Mouse (Mus musculus): ENCODE measurements around the gene Spag7.

Spag7 gene

DNA sequence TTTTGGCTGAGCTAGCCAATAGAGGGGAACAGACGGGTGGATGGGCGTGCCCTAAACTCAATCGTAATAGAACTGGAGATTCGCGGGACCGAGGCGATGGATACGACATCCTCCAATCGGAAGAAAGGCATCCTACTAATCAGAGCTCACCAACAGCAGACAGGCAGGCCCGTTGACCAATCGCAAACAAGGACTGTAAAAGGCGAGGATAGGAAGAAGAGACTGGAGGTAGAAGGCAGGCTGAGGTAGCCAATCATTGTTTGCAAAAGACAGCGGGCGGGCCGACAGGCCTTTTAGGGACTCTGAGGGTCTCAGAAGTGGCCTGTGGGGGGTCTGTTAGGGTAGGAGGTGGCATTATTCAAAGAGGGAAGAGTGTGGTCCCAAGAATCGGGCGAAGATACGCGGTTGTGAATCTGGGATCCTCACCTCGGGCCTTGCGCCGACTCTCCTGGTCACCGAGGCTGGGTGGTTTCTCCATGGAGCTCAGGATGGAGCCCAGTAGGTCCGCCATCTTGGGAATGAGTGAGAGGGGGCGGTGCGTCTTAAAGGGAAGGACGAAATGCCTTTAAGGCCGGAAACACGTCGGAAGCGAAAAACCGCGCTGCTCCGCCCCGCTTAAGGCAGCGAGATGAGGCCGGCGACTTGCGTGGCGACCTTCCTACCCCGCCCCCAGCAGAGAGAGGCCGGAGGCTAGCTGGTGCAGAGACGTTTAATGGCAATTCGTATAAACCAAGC, at the start of gene Spag7:
Gene Spag7 (minus strand): TSS at position 646 of the 735 bp plus-strand sequence.
- DNase-seq = peak; percentile 100

DNA sequence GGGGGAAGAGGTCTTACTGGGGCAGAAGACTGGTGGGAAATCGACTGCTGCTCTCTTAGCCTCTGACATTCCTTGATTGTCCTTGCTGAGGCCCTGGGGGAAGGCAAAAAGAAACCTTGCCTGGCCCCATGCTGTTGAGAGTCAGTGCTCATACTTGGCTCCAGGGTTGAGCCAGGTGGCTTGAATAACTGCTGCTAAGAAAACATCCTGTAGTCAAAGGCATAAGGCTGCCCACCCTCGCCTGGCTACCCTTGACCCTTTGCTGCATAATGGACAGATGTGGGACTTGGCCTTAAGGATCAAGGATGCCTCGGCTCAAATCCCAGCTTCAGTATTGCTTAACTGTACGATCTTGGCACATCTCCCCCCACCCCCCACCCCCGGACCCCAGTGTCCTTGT, 49.3 kb upstream of the Spag7 start:
- no peak for DNase-seq

DNA sequence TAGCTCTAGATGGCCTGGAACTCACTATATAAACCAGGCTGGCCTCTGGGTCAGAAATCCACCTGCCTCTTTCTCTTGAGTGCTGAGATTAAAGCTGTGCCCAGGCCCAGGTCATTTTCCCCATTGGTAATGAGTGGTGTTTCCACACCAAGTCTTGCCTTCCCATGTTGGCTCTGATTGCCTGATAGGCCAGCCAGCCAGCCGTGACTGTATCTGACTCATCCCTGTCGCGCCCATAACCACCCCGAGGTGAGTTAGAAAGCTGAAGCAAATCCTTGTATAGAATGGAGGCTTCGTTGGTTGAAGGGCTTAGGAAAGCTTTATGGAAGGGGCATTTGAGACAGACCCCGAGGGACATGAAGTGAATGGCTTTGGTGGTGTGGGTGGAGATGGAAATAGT, 46.6 kb upstream of the Spag7 start:
- no peak for DNase-seq

DNA sequence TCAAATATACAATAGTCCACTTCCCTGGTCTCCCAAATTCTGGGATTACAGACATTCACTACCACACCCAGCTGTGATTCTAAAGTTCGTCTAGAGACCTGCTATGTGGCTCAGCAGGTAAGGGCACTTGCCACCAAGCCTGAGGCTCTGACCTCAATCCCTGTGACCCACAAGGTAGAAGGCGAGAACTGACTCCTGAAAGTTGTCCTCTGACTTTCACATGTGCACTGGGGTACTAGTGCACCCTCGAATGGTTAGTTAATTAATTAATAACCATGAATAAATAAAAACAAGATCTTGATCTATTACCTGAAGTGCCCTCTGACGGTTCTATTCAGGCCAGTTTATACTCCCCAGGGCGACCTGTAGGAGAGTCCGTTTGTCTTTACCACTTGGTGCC, 44.0 kb upstream of the Spag7 start:
- no peak for DNase-seq

DNA sequence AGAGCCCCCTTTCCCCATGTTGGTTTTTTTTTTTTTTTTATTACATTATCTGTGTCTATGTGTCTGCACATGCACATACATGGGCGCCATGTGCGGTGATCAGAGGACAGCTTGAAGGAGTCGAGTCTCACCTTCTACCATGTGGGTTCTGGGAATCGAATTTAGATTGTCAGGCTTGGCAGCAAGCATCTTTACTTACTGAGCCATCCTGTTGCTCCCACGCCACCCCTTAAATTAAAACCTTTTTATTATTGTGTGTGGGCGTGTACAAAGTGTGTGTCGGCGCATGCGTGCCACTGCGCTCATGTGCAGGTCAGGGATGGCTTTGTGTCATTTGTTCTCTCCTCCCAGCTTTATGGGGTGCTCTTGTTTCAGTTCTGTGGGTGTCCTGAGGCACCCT, 41.8 kb upstream of the Spag7 start:
- DNase-seq = no peak

DNA sequence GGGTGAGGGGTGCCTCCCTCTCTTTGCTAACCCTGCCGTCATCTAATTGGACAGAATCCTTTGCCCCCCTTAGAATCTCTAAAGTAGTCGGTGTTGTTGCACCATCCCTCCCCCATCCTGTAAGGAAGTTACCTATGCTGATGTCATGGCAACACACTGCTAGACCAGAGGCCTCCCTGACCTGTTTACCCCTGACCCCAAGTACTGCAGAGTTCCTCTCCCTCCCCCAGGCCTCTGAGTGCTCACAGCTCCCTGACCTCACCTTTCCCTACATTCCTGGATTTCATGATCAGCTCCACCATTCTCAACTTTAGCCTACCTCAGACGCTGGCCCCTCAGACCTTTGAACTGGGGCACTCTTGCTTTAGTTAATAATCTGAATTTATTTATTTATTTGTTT, 36.9 kb upstream of the Spag7 start:
- DNase-seq = peak; percentile 20

DNA sequence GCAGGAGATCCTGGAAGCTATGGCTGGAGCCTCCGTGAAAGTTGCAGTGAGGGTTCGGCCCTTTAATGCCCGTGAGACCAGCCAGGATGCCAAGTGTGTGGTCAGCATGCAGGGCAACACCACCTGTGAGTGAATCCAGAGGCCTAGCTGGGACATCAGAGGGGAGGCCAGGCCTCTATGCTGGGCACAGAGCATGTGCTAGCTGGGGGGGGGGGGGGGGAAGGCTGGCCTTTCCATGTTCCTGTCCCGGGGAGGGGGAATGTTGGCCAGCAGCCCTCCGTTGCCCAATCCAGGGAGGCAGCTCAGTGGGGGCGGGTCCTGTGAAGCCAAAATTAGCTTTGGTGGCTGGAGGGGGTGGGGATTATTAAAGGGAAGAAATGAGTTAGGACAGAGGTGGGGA, 33.6 kb upstream of the Spag7 start:
- no peak for DNase-seq

DNA sequence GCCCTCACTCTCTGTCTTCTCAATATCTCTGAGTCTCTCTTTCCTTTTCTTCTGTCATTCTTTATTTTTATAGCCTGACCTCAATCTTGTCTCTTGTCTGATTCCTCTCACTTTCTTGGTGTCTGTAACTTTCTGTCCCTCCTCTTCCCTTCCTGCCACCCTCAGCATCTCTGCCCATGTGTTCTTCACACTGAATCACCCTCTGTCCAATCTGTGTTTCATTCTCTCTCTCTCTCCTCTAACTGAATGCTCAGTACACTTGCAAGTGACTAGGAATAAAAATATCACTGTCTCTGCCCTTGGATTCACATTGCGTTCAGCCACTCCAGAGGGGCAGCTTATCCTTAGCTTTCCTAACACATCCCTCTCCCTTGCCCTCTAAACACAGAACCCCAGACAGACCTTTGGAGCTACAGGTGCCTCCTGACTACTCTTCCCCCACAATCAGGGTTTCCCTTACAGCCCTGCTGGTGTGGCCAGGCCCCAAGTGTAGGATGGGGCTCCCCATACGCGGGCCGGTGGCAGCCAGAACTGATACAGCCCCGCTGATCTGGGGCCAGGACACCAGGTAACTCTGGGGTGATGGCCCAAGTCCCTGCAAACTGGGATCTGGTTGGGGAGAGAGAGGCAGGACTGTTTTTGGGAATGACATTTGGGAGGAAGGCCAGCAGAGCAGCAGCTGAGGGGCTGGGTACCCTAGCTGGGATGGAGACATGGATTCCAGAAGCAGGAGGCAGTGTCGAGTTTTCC, 32.9 kb upstream of the Spag7 start:
- no peak for DNase-seq

DNA sequence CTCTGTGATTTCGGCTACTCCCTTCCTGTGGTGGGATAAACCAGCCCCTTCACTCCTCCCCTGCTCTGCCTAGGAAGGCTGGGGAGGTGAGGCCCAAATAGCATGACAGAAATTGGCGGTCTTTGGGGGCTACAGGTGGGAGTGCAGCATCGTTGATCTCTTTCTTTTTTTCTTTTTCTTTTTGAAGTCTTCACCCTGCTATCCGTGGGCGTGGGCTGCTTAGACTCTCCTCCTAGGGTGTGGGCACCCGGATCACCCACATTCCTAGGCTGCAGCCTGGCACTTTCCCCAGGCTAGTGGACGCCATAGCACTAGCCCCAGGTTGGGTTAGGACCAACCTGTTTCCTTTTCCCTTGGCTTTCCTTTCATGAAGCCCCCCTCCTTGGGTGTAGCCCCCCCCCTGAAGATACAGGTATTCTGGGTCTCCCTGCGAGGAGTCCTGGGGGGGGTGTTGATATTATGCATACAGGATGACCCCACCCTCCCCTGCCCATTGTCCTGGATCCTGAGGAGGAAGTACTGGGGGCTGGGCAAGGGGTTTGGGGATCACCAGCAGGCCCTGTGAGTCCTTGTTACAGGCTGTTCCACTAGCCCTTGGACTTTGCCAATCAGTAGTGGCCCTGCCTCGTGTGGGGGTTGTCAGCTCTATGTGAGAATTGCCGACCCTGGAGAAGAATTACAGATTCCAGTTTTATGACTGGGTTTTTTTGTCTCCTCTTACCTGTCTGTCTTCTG, 32.2 kb upstream of the Spag7 start:
- DNase-seq = peak; percentile 21

DNA sequence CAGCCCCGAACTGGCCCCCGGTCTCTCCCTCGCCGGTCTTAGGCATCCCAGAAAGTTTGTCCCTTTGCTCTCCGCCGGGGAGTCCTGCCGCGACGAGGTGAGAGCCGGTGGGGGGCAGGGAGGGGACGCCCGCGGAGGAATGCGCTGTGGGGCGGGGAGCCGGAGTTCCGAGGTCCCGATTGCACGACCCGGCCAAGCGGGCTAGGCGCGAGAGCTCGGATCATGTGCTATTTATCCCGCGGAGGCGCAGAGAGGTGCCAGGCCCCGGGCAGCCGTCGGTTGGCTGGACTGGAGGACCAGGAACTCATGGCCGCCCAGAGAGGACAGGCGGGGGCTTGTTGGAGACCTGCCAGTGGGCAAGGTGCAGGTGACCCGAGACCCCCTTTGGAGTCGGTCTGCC, 31.4 kb upstream of the Spag7 start:
- DNase-seq = peak; percentile 83

DNA sequence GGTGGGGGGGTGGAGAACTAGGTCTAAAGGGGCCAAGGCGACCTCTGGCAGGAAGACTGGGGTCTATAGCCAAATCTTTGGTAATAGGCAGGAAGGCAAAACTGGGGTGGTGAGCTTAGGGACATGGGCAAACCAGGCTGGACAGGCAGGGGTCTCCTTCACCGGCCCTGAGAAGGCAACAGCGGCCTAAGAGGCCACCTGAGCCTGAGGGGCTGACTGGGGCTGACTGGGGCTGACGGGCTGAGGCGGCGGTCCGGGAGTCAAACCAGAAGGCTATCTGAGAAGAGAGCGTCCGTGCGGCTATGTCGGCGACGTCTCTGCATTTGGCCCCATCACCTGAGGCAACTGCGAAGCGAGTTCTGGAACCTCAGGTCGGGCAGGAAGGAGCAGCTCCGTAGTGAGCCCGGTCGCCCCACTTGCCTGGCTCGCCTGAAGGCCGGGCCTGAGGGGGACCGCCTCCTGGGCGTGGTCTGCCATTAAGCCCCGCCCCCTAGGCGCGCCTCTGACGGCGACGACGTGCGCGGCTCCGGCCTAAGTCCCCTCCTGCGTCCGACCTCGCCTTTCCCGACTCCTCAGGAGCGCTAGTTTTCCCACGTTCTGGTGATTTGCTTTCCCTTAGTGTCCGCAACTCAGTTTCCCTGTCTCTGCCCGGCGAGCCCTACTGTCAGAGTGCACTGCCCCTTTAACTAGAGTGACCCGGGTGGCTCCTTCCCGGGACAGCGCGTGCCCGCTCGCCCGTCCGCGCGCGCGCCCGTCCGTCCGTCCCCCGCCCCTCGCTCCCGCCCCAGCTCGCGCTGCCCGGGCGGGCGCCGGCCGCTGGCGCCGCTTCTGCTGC, 30.7 kb upstream of the Spag7 start, which contains the start of the genes Inca1 and Kif1c:
Gene Inca1 (minus strand): TSS at position 434 of the 835 bp plus-strand sequence.
Gene Kif1c (plus strand): TSS at position 827 of the 835 bp plus-strand sequence.
- peak; percentile 96 for DNase-seq

DNA sequence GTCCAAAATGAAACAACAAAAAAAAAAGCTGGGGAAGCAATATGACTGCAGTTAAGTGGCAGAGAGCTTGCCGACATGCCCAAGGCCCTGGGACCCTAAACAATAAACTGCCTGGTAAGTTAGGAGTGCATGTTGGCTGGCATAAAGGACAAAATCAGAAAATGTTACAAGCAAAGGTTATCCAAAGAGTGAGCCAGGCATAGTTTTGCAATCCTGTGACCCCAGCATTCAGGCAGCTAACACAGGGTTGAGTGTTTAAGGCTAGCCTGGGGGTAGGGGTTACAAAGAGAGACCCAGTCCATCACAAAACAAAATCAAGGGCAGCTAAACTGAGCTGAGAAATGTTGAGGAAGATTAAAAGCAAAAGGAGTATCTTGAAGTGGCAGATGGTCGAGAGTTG, 29.8 kb upstream of the Spag7 start:
- DNase-seq = no peak

DNA sequence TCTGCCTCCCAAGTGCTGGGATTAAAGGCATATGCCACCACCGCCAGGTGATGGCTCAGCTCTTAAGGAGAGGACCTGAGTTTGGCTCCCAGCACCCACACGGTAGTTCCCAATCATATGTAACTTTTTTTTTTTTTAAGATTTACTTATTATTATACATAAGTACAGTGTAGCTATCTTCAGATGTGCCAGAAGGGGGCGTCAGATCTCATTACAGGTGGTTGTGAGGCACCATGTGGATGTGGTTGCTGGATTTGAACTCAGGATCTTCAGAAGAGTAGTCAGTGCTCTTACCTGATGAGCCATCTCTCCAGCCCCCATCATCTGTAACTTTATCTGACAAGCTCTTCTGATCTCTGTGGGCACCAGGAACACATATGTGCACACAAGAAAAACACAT, 28.2 kb upstream of the Spag7 start:
- peak; percentile 20 for DNase-seq

DNA sequence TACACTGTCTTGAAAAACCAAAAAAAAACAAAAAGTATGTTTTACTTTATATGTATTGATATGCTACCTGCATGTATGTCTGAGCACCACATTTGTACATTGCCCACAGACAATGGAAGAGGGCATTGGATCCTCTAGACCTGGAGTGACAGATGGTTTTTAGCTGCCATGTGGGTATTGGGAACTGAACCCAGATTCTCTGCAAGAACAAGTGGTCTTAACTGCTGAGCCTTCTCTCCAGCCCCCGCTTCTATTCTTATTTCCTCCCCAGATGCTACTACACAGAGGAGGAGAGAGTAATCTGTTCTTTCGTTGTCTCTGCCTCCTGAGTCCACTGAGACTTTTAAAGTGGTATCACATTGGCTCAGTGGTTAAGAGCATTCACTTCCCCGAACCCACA, 24.3 kb upstream of the Spag7 start:
- no peak for DNase-seq

DNA sequence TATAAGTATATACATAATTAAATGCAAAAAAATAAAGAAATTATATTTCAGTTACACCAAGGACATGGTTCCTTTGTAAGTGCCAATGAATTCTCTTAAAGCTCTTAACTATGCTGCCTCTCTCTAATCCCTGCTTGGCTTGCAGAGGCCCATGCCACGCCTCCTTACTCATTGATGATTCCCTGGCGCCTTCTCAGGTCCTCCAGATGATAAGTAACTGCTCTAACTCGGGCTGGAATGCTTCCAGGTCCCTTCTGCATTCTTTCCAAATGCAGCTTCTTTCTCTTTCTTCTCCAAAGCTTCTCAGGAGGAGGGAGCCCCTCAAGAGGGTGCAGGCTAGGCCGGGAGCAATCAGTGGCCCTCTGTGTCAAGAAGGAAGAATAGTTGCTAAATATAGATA, 20.4 kb upstream of the Spag7 start:
- DNase-seq = peak; percentile 76

DNA sequence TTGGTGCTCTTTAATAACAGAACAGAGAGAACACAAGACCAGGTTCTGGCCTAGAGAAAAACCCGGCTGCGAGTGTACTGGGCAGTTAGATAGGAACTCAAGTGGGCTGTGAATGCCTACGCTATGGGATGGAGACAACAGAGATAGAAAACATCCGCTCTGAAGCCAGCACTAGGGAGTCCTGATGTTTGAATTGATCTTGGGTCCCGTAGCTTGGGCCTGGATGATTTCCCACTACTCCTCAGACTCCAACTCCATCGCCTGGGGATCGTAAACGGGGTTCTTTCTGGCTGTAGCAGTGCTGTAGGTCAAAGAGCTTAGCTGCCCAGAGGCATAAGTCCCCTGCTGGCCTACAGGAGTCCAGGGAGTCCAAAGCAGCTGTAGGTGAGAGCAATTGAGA, 19.2 kb upstream of the Spag7 start:
- no peak for DNase-seq

DNA sequence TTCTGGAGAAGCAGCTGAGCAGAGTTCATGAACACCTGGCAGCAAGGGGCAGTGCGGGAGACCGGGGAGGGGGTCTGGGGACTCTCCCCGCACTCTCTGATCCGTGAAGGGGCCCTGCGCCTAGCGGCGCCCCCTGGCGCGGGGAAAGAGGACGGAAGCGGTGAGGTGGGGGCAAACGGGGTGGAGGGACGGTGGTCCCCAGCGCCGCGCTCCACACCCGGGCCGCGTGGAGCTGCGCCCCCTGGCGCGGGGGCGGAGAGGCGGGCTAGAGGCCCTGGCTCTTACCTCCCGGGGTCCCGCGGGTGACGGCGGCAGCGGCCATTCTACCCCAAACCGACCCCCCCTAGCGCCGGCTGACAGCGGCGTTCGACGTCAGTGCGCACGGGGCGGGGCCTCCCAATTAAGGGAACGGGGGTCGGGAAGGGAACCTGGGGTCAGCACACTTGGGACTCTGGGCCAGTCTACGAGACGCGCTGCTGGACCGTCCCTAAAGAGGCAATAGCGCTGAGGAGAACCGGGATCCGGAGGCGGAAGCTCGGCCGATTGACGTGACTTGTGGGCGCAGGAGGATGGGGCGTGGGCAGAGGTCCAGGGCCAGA, 18.5 kb upstream of the Spag7 start, which contains the start of gene Camta2:
Gene Camta2 (minus strand): TSS at position 505 of the 599 bp plus-strand sequence.
- peak; percentile 86 for DNase-seq

DNA sequence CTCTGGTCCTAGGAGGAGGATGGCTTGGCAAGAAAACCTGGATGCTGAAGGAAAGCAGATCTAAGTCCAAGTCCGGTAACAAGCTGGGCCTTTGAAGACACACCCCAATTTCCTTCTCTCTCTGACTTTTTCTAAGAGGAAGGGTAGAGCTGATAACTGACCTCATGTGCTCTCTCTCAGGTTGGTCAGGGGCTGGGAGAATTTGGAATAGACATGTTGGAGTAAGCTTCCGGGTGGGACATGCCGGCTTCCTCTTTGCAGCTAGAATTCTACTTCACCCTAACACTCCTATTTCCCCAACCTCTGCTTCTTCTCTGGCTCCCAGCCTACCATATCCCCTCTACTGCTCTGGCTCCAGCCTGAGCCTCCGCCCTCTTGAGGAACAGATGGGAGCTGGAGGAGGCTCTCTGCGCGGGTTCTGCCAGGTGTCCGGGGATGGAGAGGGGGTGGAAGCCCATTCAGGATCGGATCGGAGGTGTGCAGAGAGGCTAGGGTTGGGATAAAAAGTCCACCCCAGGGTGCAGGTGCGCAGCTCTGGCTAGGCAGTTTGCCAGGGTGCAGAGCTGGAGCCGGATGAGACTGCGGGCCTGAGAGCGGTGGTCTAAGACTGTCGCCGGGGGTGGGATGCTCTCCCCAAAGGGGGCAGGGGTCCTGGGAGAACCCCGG, 17.8 kb upstream of the Spag7 start:
- peak; percentile 33 for DNase-seq

DNA sequence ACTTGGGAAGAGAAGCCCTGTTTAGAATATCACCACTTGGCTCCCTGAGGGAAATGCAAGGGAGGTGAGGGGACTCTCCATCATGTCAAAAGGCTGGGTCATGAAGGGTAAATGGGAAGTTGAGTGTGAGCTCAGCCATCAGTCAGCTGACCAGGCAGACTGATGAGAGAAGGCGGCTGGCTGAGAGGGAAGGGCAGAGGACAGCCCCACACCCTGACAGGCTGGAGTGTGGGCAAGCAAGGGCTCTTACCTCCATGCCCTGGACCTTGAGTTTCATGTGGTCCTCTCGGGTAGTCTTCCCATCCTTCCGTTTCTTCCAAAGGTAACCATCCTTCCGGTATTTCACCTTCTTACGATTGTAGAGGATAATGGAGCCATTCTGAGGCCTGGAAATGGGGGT, 14.4 kb upstream of the Spag7 start:
- DNase-seq = no peak

DNA sequence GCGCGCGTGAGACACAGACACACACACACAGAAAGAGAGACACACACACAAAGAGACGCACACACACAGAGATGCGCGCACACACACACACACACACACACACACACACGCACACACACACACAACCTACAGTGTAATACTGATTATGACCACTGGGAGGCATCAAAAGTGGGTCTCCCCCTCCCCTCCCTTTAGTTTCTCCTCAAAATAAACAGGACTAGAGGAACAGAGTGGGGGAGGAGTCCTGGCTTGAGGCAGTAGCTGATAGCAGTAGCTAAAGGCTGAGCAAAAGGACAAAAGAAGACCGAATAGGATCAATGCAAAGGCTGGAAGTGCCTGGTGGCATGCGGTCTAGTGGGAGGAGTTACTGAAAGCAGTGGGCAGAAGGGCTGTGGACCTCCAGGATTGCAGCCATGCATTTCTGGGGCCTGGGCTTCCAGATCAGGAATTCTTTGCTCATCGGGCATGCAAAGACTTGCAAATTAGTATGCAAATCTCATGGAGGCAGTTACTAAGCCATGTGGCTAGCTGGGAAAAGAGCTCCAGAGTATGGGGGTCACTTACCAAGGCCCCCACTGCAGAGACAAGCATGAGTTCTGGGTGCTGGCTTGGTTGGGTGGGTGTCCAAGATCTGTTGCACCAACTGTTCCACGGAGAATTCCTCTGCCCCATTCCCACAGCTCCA, 12.8 kb upstream of the Spag7 start:
- peak; percentile 47 for DNase-seq

DNA sequence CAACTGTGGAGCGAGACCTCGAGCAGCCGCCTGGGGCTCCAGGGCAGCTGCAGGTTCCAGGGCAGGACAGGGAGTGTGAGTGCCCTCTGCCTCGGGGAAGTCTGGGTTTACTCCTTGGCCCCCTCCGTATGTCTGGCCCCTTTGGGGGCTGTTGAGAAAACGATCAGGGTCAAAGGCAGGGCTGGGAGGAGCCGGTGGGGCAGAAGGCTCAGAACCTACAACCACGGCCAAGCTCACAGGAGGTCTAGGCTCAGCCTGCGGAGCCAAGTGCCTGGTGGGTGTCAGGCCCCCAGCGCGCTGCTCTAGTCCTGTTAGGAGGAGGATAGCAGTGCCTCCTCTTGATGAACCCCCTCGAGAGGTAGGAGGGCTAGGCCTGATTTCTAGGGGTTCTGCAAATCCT, 12.0 kb upstream of the Spag7 start:
- no peak for DNase-seq
